Comparison of ENCODE assay signal across 9 mouse cellular contexts in the genomic region with DNA sequence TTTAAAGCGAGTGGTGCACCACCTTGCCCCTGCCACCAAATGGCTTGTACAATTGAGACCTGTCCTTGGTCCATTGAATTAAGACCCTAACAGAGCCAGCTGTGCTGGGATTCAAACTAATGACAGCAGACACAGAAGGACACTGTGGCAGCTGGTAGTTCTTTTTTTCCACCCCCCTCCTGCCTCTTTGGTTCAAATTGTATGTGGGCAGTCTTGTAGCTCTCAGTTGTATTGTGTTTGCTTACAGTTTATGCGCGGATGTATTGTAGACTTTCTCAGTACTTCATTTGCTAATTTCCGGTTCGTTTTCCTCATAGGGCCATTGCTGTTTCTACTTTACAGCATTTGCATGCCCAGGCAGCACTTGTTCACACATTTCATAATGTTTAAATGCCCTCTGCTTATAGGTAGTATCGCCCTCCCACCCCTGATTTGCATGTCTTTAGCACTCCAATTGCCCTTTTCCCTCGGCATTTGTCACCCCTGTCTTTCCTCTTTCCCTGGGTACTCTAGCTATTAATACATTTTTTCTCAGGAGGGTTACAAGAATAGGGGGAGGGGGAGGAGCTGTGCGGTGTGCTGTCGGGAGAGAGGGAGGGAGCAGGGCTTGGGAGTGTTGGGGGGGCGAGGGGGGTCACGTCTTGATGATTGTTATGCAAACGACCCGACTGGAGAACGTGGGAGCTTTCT. TPM values are rescaled to one million over a fixed set of nuclear protein-coding genes. Genes with fewer than 3 reads are reported as not detected.
DNase-seq lines count a peak whose midpoint lies in the region; ATAC-seq and TF ChIP-seq lines count a peak whose summit lies in the region.
"Had no signal": no experiment of that assay in that cellular context is flagged by ENCODE, and none has a peak within 500 bp of the region (broad histone marks: within the 10 kb centered on the region; RNA-seq: fewer than 3 reads in every experiment).

No protein-coding gene starts in this region.

- peak; percentile 34 for DNase-seq in kidney, postnatal 0 days (ENCODE audit: low spot score)
- DNase-seq in kidney, postnatal 14 days: no peak
- peak; percentile 36 to 55 for DNase-seq in cerebellum, adult 2 months
- DNase-seq in frontal cortex, postnatal 10 days (ENCODE audit: low spot score in 2 of 2): peak; percentile 9 to 20
- peak; percentile 12 to 24 for DNase-seq in left cerebral cortex, adult 8-10 months (ENCODE audit: low spot score in 2 of 2)
- DNase-seq in urinary bladder, postnatal 14 days (ENCODE audit: low spot score): no peak
- DNase-seq in thymus, postnatal 0 days (ENCODE audit: low spot score): no peak

- TF ChIP-seq POLR2A in cerebellum, adult 2 months (IDR thresholded peaks at IDR 0.05; ENCODE audit: borderline replicate concordance, insufficient read depth, low read length): no peak

- 5% methylated on average over 14 of the region's 14 CpGs for WGBS in kidney, postnatal 0 days
- 4% methylated on average over 14 of the region's 14 CpGs for WGBS in cerebellum, adult 2 months
- WGBS in midbrain, embryonic 13.5 days: 0% methylated on average over 14 of the region's 14 CpGs

- peak overlapping the region; percentile 65 for H3K4me3 ChIP-seq in kidney, postnatal 0 days (replicated peaks; ENCODE audit: low read depth, low read length)
- H3K4me3 ChIP-seq in cerebellum, adult 2 months (replicated peaks; ENCODE audit: insufficient read depth, low read depth, low read length): peak overlapping the region; percentile 72
- H3K4me3 ChIP-seq in midbrain, embryonic 13.5 days (replicated peaks): peak overlapping the region; percentile 76

- ATAC-seq in kidney, postnatal 0 days (replicated peaks; ENCODE audit: low FRiP score, low read depth): no peak
- peak; percentile 19 for ATAC-seq in midbrain, embryonic 13.5 days

- no peak for TF ChIP-seq CTCF in kidney, postnatal 0 days (IDR thresholded peaks at IDR 0.05; ENCODE audit: low read depth)
- TF ChIP-seq CTCF in cerebellum, adult 2 months (IDR thresholded peaks at IDR 0.05; ENCODE audit: borderline replicate concordance, insufficient read depth, low read depth, low read length): no peak

- no peaks in the 10 kb centered on the region for H3K27me3 ChIP-seq in kidney, postnatal 0 days (ENCODE audit: insufficient read depth, low read length)
- H3K27me3 ChIP-seq in cerebellum, adult 2 months (ENCODE audit: control insufficient read depth, insufficient read depth, low read length): no peaks in the 10 kb centered on the region
- no peaks in the 10 kb centered on the region for H3K27me3 ChIP-seq in midbrain, embryonic 13.5 days

- H3K36me3 ChIP-seq in kidney, postnatal 0 days (ENCODE audit: insufficient read depth, low read length): no peaks in the 10 kb centered on the region
- peaks cover 6% of the 10 kb centered on the region for H3K36me3 ChIP-seq in midbrain, embryonic 13.5 days

- peak overlapping the region; percentile 65; the same call in 1 of the 2 replicates for H3K9ac ChIP-seq in kidney, postnatal 0 days (ENCODE audit: low read depth, low read length)
- peak overlapping the region; percentile 95 for H3K9ac ChIP-seq in midbrain, embryonic 13.5 days (replicated peaks)

- H3K4me2 ChIP-seq in kidney, postnatal 0 days (ENCODE audit: low read length): peak overlapping the region; percentile 97
- H3K4me2 ChIP-seq in midbrain, embryonic 13.5 days (replicated peaks): peak overlapping the region; percentile 82

- H3K27ac ChIP-seq in kidney, postnatal 0 days: no peak overlapping the region
- peak overlapping the region; percentile 62; the same call in 1 of the 2 replicates for H3K27ac ChIP-seq in cerebellum, adult 2 months (ENCODE audit: insufficient read depth, low read length)
- peak overlapping the region; percentile 100 for H3K27ac ChIP-seq in midbrain, embryonic 13.5 days

- H3K4me1 ChIP-seq in kidney, postnatal 0 days (replicated peaks; ENCODE audit: insufficient read depth, low read length): 0 out of 2 replicates have a peak, but pooled peaks cover 7% of the 10 kb centered on the region
- H3K4me1 ChIP-seq in cerebellum, adult 2 months (ENCODE audit: control insufficient read depth, insufficient read depth, low read length): no peaks in the 10 kb centered on the region; the same call in 1 of the 2 replicates
- H3K4me1 ChIP-seq in midbrain, embryonic 13.5 days (replicated peaks): peaks cover 40% of the 10 kb centered on the region

- no peaks in the 10 kb centered on the region for H3K9me3 ChIP-seq in kidney, postnatal 0 days (replicated peaks; ENCODE audit: low read length)
- no peaks in the 10 kb centered on the region for H3K9me3 ChIP-seq in midbrain, embryonic 13.5 days

RNA-seq across cellular contexts. Expression of a gene that starts 2.5 kb away (rescaled TPM):
- polyA plus RNA-seq in kidney, postnatal 0 days (2015; fragmentation: Nextera tagmentation; extraction: Ambion mirVana): 2.9 and 4.1 TPM in 2 replicates
- polyA plus RNA-seq in cerebellum, adult 2 months (2012; rRNA removed): 12.9 and 13.2 TPM in 2 replicates
- total RNA-seq in left cerebral cortex, adult 8-10 months (2022): 10 to 100 TPM; 20.2 to 22.0 (median 21.6) TPM
- polyA plus RNA-seq in midbrain, embryonic 13.5 days (2015; fragmentation: Nextera tagmentation; extraction: Ambion mirVana): 43.4 and 44.2 TPM in 2 replicates
- polyA plus RNA-seq in thymus, postnatal 0 days (2015; fragmentation: Nextera tagmentation; extraction: Ambion mirVana): 0.61 and 0.63 TPM in 2 replicates
- total RNA-seq: hematopoietic stem cell, adult 5-6 weeks had no signal

Comparison
In these comparisons a context has a peak if more than half of its experiments do, and no peak if none do; other contexts are left out.
1. DNase-seq: peak in kidney, postnatal 0 days (single experiment), cerebellum, adult 2 months (2 of 2), frontal cortex, postnatal 10 days (2 of 2) and left cerebral cortex, adult 8-10 months (2 of 2); none in kidney, postnatal 14 days (single experiment), urinary bladder, postnatal 14 days (single experiment) and thymus, postnatal 0 days (single experiment).
2. Peak in every context shown above with its lines, with median percentiles within 50 percentile points of each other: H3K4me3 ChIP-seq.